Mouse (Mus musculus) limb, embryonic 14.5 days (tissue): ENCODE measurements around the gene Asl. TPM values are rescaled to one million over a fixed set of nuclear protein-coding genes. Genes with fewer than 3 reads are reported as not detected.

ENCODE experiments used
- ATAC-seq: fragments of 200-750 bp; cut with Nextera tagmentation; 2 replicates; pipeline ENCODE4 v1.8.0; 2017; ENCODE audit warnings: low read depth, moderate number of reproducible peaks, moderate TSS enrichment; ENCODE audit not compliant: low FRiP score
- DNase-seq: peaks from one replicate; pipeline ENCODE4 v3.0.0-alpha.2; 2015; ENCODE audit warnings: low spot score
- H3K27ac ChIP-seq: fragments of 300-500 bp; sonication (generic); replicated peaks from 2 replicates; pipeline ENCODE4 v1.5.1; 2014; ENCODE audit warnings: low read depth, mild to moderate bottlenecking, low read length, moderate library complexity, mixed read lengths
- H3K27me3 ChIP-seq: fragments of 300-500 bp; sonication (generic); 2 replicates; pipeline ENCODE4 v1.6.1; 2014; ENCODE audit warnings: low read length, mixed read lengths; ENCODE audit not compliant: control insufficient read depth, insufficient read depth
- H3K36me3 ChIP-seq: fragments of 300-500 bp; sonication (generic); 2 replicates; pipeline ENCODE4 v1.6.1; 2014; ENCODE audit warnings: mild to moderate bottlenecking, low read length, moderate library complexity, mixed read lengths; ENCODE audit not compliant: control insufficient read depth, insufficient read depth
- H3K4me1 ChIP-seq: fragments of 300-500 bp; sonication (generic); 2 replicates; pipeline ENCODE4 v1.6.1; 2014; ENCODE audit warnings: antibody characterized with exemption, low read length, mixed read lengths; ENCODE audit not compliant: control insufficient read depth, insufficient read depth
- H3K4me2 ChIP-seq: fragments of 300-500 bp; sonication (generic); replicated peaks from 2 replicates; pipeline ENCODE4 v1.6.1; 2014; ENCODE audit warnings: low read depth, mild to moderate bottlenecking, low read length, moderate library complexity; ENCODE audit not compliant: severe bottlenecking
- H3K4me3 ChIP-seq: fragments of 300-500 bp; sonication (generic); replicated peaks from 2 replicates; pipeline ENCODE4 v1.5.1; 2014; ENCODE audit warnings: low read length
- H3K9ac ChIP-seq: fragments of 300-500 bp; sonication (generic); 2 replicates; pipeline ENCODE4 v1.6.1; 2014; ENCODE audit warnings: mild to moderate bottlenecking, low read depth, low read length, moderate library complexity; ENCODE audit not compliant: severe bottlenecking
- H3K9me3 ChIP-seq: fragments of 300-500 bp; sonication (generic); 2 replicates; pipeline ENCODE4 v1.6.1; 2016; ENCODE audit warnings: low read length; ENCODE audit not compliant: control insufficient read depth
- POLR2A ChIP-seq: fragments of 200-500 bp; IDR thresholded peaks from 2 replicates; pipeline ENCODE4 v1.8.0; 2012; ENCODE audit warnings: inconsistent platforms, mild to moderate bottlenecking, moderate library complexity, borderline replicate concordance; ENCODE audit not compliant: insufficient read depth, insufficient read length; ENCODE audit errors: extremely low read depth
- WGBS: fragments of 180-500 bp; shearing (Covaris S2); extraction: QIAGEN DNeasy Blood & Tissue Kit; methylation state at CpG from one replicate; pipeline ENCODE4 v1.1.7; 2014; 5-methylcytosine and 5-hydroxymethylcytosine counted together
- polyA plus RNA-seq, 2 experiments: library from polyadenylated mRNA; depleted of rRNA in 1 of 2; stranded (reverse) in 1 of 2; unstranded in 1 of 2; fragments of >200 nt; fragmentation: Nextera tagmentation in 1 of 2; extraction: Ambion mirVana in 1 of 2; gene quantifications; 2 replicates each; pipeline versions ENCODE4 v1.2.1 to v1.2.3; 2012 to 2014

Asl gene
- polyA plus RNA-seq, 2 experiments = 21.5 to 36.5 TPM

- H3K27me3 ChIP-seq = no peaks in the 10 kb centered on the region
- no peak for TF ChIP-seq POLR2A
- no peak overlapping the region for H3K4me2 ChIP-seq
- ATAC-seq (no peak), DNase-seq (no peak)
- H3K27ac ChIP-seq = no peak overlapping the region
- WGBS = 93% methylated on average over 1 of the region's 1 CpGs
- peaks cover 5% of the 10 kb centered on the region; the same call in 1 of the 2 replicates for H3K4me1 ChIP-seq
- peaks cover 5% of the 10 kb centered on the region; the same call in 1 of the 2 replicates for H3K9me3 ChIP-seq
- H3K36me3 ChIP-seq = peaks cover 12% of the 10 kb centered on the region
- no peak overlapping the region for H3K9ac ChIP-seq
- H3K4me3 ChIP-seq = no peak overlapping the region
Observed at GRCm38 (mm10) chr5:130007344-130007743, 21.7 kb downstream of the Asl start.

GRCm38 (mm10) chr5:130003229-130003628 lies 25.8 kb downstream of the Asl start:
- Histone ChIP-seq H3K4me2 (peak overlapping the region; percentile 63), H3K4me3 (peak overlapping the region; percentile 67), H3K36me3 (0 out of 2 replicates have a peak, but pooled peaks cover 4% of the 10 kb centered on the region), H3K27me3 (no peaks in the 10 kb centered on the region), H3K27ac (peak overlapping the region; percentile 72), H3K9ac (peak overlapping the region; percentile 75; the same call in 1 of the 2 replicates), H3K9me3 (no peaks in the 10 kb centered on the region), H3K4me1 (peaks cover 11% of the 10 kb centered on the region)
- no peak for TF ChIP-seq POLR2A
- no peak for DNase-seq
- ATAC-seq = no peak
- WGBS = 48% methylated on average over 7 of the region's 7 CpGs

- H3K27me3 ChIP-seq = no peaks in the 10 kb centered on the region
- under 1% methylated on average over 39 of the region's 39 CpGs for WGBS
Observed at GRCm38 (mm10) chr5:130002301-130003146, 26.5 kb downstream of the Asl start, which contains the start of gene Gusb. TSS of gene Gusb (minus strand) at chr5:130003049.

GRCm38 (mm10) chr5:130001356-130001987 lies 27.6 kb downstream of the Asl start:
- 55% methylated on average over 5 of the region's 5 CpGs for WGBS
- Histone ChIP-seq H3K9me3 (no peaks in the 10 kb centered on the region), H3K4me1 (peaks cover 11% of the 10 kb centered on the region), H3K27ac (no peak overlapping the region), H3K9ac (peak overlapping the region; percentile 75; the same call in 1 of the 2 replicates), H3K4me3 (peak overlapping the region; percentile 67), H3K4me2 (peak overlapping the region; percentile 63), H3K36me3 (0 out of 2 replicates have a peak, but pooled peaks cover 4% of the 10 kb centered on the region), H3K27me3 (no peaks in the 10 kb centered on the region)
- ATAC-seq = no peak
- DNase-seq = no peak
- TF ChIP-seq POLR2A = no peak

More at GRCm38 (mm10) chr5:130002301-130003146, 26.5 kb downstream of the Asl start, which contains the start of gene Gusb:
- no peaks in the 10 kb centered on the region for H3K9me3 ChIP-seq
- H3K36me3 ChIP-seq = 0 out of 2 replicates have a peak, but pooled peaks cover 4% of the 10 kb centered on the region
- peak within 1 kb of the TSS; percentile 67 for H3K4me3 ChIP-seq
- peak within 1 kb of the TSS; percentile 72 for H3K27ac ChIP-seq
- DNase-seq = peak; percentile 83
- peaks cover 11% of the 10 kb centered on the region for H3K4me1 ChIP-seq
- peak; percentile 91 for ATAC-seq
- peak within 1 kb of the TSS; percentile 75 for H3K9ac ChIP-seq
- peak; percentile 85; the same call in 1 of the 2 replicates for TF ChIP-seq POLR2A
- peak within 1 kb of the TSS; percentile 63 for H3K4me2 ChIP-seq

- Histone ChIP-seq H3K36me3 (0 out of 2 replicates have a peak, but pooled peaks cover 5% of the 10 kb centered on the region), H3K9me3 (no peaks in the 10 kb centered on the region), H3K4me3 (no peak overlapping the region), H3K27ac (no peak overlapping the region), H3K9ac (no peak overlapping the region), H3K27me3 (no peaks in the 10 kb centered on the region), H3K4me1 (peaks cover 11% of the 10 kb centered on the region), H3K4me2 (no peak overlapping the region)
- 92% methylated on average over 12 of the region's 12 CpGs for WGBS
- no peak for TF ChIP-seq POLR2A
- ATAC-seq (no peak), DNase-seq (no peak)
Observed at GRCm38 (mm10) chr5:130000735-130001134, 28.3 kb downstream of the Asl start.
